Mouse (Mus musculus): Measurements from ENCODE around the gene Mrpl23.

GRCm38 (mm10) chr7:142483136-142483535 is 49.4 kb upstream of the Mrpl23 start:
- no peak for TF ChIP-seq POLR2A (IDR thresholded peaks at IDR 0.05; ENCODE audit: low read depth, low read length)
- no peak for TF ChIP-seq CTCF (conservative IDR thresholded peaks at IDR 0.05; ENCODE audit: insufficient read depth, insufficient read length, low read depth, low read length)

Data from kidney, adult 2 months (tissue).